Mouse (Mus musculus) embryonic fibroblast, embryonic 13.5 days (primary cell): ENCODE measurements at regions not wholly inside any gene's neighbourhood (a gene's known extent, or its start where the extent isn't known, plus 50 kb on each side); places are given as distances from the start of the nearest gene placed in this dataset.

Experiments used
- CTCF ChIP-seq: IDR thresholded peaks from 2 replicates; pipeline ENCODE4 v1.5.1; 2011; ENCODE audit warnings: mild to moderate bottlenecking, control low read depth, low read length, moderate library complexity, borderline replicate concordance; ENCODE audit not compliant: insufficient read depth
- POLR2A ChIP-seq: IDR thresholded peaks from 2 replicates; pipeline ENCODE4 v1.6.1; 2011; ENCODE audit warnings: low read depth, mild to moderate bottlenecking, control low read depth, low read length, moderate library complexity

DNA sequence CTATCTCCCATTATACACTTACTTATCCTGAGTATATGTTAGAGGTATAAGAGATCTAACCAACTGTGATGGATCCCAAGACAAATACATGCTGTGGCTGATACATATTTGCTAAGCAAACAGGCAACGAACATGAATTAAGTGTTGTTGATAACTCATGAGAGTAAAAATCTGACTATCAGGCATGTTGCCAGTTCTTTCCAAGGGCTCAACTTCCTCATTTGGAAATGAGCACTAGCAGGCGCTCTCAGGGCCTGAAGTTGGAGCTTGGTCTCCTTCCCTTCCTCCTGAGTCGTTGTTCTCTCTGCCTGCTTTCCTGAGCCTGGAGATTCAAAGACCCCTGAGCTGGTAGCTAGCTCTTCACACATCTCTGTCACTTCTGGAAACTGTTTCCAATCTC is 126.6 kb downstream of the Etnk1 start:
- TF ChIP-seq CTCF, result no peak
- TF ChIP-seq POLR2A, result no peak
